Mouse (Mus musculus): ENCODE data around the gene Stub1.

- TF ChIP-seq CTCF (conservative IDR thresholded peaks at IDR 0.05; ENCODE audit: low read length) (no peak), NANOG (IDR thresholded peaks at IDR 0.05; ENCODE audit: borderline replicate concordance, low read length) (no peak), POU5F1 (IDR thresholded peaks at IDR 0.05; ENCODE audit: borderline replicate concordance, low read length) (no peak)
Observed at GRCm38 (mm10) chr17:25835816-25836215, 2.6 kb upstream of the Stub1 start.
